Mouse (Mus musculus) heart, postnatal 0 days (tissue): ENCODE results near the gene Abcc3.

Experiments
- CTCF ChIP-seq: IDR thresholded peaks from 2 replicates; pipeline ENCODE4 v1.5.1; 2016; ENCODE audit warnings: antibody characterized with exemption, control low read depth, low read depth
- EP300 ChIP-seq: IDR thresholded peaks from 2 replicates; pipeline ENCODE4 v1.6.1; 2016; ENCODE audit warnings: antibody characterized with exemption, low read depth

DNA sequence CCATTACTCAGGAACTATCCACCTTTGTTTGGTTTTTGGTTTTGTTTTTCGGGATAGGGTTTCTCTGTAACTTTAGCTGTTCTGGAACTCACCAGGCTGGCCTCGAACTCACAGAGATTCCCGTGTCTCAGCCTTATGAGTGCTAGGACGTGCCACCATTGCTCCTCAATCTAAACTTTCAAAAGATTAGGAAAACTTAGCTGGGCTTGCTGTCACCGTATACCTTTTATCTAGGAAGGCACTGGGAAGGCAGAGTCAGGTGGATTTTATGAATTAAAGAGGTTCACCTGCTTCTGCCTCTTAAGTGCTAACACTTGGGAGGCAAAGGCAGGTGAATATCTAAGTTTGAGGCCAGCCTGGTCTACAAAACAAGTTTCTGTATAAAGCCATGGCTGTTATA is 70.2 kb downstream of the Abcc3 start:
- TF ChIP-seq CTCF (no peak), EP300 (no peak)
